Mouse (Mus musculus): ENCODE data around the gene Fut1.

The Fut1 gene

DNA sequence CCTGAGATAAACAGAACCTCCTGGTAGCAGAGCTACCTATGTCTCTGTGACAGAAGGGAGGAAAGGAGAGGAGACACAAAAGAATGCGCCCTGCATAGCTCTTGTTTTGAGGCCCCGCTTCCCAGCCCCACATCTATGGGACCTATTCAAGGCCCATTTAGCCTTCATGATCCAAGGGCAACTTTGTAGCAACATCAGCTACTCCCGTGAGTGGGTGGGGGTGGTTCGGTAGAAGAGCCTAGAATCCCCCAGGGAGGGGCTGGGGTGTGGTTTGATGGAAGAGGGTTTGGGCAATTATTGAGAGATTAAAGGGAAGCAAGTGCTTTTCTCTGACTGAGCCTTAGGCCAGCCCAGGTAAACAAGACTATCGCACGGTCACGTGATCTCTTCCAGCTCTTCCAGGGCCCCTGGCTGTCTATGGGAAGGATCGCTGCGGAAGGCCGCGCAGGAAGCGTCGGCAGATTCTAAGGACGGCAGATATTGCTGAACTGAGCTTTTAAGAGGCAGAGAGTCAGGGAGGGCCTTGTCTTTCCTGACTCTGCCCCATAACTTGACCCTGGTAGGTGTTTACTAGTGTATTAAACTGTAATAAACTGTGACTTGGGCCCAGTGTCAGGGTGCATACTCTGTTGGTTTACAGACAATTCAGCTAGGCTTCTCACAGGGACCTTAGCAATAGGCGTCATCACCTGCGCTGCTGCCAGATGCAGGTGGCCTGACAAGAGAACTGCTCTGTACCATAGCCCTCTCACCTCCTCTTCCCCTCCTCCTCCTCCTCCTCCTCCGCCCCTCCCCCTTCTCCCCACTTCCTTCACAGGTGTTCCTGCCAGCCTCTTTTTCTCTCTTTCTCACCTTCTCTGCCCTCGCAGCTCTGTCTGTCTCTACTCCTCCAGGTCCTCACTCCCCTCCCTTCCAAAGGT is 17.9 kb upstream of the Fut1 start:
- DNase-seq (ENCODE audit: low spot score) = no peak

DNA sequence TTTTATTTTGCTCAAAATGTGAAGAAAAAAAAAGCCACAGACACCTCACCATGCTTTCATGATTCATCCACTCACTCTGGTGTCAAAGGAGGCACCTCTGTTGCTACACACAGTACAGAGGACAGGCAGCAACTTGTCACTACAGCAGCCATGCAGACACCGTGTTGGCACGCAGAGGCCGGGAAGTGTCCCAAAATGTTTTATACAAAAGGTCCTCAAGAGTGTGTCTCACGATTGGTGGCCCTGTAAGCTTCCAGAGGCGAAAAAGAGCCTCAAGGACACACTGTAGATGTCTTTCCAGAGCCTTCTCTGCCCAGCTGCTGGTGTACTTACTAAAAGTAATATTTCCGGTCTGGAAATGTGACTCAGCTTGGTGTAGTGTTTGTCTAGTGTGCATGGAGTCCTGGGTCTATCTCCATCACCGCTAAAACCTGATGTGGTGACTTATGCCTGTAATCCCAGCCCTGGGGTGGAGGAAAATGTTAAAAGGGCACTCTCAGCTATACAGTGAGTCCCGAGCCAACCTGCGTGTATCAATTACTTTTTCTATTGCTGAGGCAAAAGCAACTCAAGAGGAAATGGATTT is 11.3 kb upstream of the Fut1 start:
- DNase-seq (ENCODE audit: low spot score) = no peak

DNA sequence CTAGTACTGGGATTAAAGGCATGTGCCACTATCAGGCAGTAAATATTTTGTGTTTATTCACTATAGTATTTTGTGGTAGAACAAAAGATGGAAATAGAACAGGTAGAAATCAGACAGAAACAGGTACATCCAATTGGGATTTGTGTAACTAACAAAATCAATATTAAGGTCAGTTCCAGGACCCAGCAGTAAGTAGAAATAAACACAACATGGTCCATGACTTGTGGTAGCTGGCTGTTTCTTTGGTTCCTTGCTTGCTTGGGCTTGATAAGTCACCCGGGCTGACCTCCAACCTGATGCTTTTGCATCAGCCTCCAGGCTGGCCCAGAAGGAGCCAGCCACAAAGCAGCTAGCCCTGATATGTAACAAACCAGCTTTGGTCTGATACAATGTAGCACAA is 7.6 kb upstream of the Fut1 start:
- DNase-seq (ENCODE audit: low spot score) = no peak

DNA sequence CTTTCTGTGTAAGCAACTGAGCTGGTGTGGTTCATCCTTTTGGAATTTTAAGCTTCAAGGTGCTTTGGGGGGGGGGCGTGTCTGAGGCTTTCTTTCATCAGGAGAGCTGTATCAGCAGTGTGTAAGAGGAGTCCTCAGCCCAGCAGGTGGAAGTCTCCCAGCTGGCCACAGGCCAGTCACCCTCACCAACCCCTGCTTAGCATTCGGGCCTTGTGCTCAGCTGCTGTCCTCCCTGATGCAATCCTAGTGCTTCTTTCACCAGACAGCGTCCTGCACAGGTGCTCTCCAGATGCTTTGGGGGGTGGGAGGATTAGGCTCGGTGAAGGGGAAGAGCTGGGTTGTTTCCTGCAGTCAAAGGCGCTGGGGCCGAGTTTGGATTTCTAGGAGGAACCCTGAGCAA is 812 bp upstream of the Fut1 start:
- no peak for DNase-seq (ENCODE audit: low spot score)

DNA sequence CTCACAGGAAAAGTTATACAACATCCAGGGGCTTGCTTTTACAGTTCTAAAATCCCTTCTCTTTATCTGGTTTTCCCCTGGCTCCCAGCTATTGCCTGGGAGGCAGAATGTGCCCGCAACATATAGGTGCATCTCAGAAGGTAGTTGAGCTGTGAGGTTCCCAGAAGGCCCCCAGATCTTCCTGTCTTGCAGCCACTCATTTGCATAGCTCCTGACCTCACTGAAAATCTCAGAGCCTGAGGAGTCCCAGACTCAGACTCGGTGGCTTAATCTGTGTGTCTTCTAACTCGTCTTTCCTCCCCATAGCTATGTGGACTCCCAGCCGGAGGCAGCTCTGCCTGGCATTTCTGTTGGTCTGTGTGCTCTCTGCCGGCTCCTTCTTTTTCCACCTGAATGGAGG is 1.2 kb downstream of the Fut1 start:
- no peak for DNase-seq (ENCODE audit: low spot score)

DNA sequence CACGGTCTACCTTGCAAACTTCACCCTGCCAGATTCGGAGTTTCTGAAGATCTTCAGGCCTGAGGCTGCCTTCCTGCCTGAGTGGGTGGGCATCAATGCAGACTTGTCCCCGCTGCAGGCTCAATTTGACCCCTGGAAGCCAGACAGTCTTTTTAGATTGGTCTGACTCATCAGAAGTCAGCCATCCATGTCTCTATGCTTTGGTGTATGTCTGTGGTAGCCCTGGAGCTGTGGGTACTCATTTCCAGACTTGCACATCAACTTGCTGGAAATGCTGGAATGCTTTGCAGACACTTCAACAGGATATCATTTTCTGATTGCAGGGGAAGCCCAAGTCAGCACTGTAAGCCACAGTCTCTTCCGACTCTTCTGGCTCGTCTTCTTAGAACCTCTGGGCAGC is 2.5 kb downstream of the Fut1 start:
- no peak for DNase-seq (ENCODE audit: low spot score)

DNA sequence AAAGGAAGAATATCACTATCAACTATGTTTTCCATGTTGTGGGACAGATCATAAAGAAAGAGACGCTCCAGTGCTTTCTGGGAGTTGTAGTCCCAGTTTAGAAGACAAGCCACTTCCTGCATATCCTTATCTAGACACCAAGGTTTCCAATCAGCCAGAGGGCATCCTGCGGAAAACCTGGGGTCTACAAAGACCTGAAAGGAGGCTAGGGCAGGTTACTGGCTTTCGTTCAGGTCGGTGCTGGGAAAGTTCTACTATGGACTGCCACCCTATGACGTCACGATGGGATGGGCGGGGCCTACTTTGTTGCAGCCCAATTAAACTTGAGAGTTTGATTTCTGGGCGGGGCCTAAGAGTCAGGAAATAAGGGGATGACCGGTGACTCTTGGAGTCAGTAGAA is 4.4 kb downstream of the Fut1 start, which contains the start of gene Izumo1:
Izumo1 (plus strand) TSS at position 369 of the 400 bp plus-strand sequence.
- DNase-seq (ENCODE audit: low spot score) = no peak

DNA sequence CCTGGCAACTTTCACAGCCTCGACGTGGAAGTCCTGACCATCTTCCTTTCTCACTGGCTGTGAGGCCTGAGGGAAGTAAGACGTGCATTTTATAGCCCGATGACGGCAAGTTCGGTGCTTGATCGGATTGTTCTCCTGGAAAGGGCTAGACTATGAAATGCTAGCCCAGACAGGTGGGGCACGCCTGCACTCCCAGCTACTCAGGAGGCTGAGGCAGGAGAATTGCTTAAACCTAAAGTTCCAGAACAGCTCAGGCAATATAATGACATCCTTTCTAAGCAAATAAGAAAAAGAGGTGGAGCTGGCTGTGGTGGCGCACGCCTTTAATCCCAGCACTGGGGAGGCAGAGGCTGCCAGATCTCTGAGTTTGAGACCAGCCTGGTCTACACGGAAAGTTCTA is 6.4 kb downstream of the Fut1 start:
- no peak for DNase-seq (ENCODE audit: low spot score)

DNA sequence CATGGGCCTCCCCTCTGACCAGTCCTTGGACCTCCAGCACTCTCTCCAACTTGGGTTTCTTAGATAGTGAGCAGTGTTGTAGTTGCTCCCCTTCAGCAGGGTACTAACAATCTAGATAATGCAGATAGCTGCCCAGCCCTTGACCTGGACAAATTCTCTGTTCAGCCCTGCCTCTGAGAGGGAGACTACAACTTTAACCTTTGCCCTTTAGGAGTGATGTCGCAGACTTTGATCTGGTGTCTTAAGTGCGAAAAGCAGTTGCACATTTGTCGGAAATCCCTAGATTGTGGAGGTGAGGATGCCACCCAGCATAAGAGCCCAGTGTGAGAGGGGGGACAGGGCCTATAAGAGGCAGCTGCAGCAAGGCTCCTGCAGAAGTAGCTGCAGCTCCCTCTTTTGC is 7.6 kb downstream of the Fut1 start:
- DNase-seq (ENCODE audit: low spot score) = no peak

DNA sequence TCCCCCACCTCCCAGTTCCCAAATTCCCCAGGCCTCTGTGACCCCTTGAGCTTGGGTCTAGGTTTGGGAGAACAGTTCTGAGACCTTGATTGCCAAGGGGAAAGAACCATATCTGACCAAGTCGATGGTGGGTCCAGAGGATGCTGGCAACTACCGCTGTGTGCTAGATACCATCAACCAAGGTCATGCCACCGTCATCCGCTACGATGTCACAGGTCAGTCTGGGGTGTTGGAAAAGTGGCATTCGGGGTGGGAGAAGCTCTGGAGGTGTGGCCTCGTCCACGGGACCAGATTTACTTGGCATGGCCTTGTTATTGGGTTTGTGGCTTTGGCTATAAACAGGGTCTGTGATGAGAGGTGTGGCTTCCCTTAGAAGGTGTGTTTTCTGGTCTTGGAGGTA is 8.4 kb downstream of the Fut1 start:
- DNase-seq (ENCODE audit: low spot score) = no peak

DNA sequence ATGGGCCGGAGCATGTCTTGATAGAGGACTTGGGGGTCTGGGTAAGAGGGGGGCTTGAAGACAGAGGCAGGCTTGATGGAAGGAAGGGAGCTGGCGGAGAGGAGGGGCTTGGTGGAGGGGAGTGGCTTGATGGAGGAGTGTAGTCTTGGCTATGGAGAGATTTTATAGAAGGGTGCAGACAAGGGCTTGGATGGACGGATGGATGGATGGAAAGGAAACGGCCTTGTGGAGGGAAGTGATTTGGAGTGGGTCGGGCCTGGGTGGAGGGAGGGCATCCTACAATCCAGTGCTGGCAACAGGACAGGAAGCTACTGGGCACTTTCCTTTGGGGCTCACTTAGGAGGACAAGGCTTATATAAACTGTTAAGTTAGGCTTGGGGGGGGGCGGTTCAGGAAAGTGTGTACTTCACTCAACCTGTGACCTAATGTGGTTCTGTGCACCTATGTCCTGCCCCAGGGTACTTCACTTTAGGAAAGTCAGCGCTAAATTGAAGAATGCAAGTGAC is 9.5 kb downstream of the Fut1 start:
- DNase-seq (ENCODE audit: low spot score) = no peak

DNA sequence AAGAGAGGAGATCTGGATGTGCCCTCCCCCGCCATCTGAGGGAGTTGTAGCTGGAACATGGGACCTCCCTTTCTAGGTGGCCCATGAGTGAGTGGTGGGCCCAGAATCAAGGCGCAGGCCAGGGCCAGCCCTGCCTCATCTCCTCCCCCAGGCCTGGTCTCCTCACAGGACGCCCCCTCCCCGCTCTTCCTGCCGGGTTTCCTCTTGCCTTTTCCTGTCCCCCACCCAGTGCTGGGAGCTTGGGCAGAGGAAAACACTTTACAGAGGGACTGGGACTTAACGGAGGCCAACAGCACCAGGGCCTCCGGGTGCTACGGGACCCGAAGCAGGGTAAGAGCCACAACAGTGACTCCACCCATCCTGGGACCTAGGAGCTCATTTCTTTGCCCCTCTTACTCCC is 10.2 kb downstream of the Fut1 start, which contains the start of gene Rasip1:
Rasip1 (plus strand) TSS at position 228 of the 400 bp plus-strand sequence.
- DNase-seq (ENCODE audit: low spot score) = no peak

DNA sequence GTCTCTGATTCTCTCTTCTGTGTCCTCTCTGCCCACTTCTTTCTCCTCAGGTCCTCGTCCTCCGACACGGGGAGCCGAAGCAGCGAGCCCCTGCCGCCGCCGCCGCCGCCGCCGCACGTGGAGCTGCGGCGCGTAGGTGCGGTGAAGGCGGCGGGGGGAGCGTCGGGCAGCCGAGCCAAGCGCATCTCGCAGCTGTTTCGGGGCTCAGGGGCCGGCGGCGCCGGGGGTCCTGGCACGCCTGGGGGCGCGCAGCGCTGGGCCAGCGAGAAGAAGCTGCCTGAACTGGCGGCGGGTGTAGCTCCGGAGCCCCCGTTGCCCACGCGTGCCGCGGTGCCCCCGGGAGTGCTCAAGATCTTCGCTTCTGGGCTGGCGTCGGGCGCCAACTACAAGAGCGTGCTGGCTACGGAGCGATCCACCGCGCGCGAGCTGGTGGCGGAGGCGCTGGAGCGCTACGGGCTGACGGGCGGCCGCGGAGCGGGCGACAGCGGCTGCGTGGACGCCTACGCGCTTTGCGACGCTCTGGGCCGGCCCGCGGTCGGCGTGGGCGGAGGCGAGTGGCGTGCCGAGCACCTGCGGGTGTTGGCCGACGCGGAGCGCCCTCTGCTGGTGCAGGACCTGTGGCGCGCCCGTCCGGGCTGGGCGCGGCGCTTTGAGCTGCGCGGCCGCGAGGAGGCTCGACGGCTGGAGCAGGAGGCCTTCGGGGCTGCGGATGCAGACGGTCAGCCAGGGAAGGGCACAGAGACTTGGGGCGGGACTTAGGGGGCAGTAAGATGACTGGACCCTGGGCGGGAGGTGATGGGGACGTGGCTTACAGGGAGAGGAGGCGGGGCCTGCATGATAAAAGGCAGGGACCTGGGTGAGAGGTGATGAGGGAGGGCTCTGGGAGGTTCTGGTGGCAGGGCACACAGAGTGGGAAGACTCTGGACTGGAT is 11.5 kb downstream of the Fut1 start:
- DNase-seq (ENCODE audit: low spot score) = peak; percentile 94

DNA sequence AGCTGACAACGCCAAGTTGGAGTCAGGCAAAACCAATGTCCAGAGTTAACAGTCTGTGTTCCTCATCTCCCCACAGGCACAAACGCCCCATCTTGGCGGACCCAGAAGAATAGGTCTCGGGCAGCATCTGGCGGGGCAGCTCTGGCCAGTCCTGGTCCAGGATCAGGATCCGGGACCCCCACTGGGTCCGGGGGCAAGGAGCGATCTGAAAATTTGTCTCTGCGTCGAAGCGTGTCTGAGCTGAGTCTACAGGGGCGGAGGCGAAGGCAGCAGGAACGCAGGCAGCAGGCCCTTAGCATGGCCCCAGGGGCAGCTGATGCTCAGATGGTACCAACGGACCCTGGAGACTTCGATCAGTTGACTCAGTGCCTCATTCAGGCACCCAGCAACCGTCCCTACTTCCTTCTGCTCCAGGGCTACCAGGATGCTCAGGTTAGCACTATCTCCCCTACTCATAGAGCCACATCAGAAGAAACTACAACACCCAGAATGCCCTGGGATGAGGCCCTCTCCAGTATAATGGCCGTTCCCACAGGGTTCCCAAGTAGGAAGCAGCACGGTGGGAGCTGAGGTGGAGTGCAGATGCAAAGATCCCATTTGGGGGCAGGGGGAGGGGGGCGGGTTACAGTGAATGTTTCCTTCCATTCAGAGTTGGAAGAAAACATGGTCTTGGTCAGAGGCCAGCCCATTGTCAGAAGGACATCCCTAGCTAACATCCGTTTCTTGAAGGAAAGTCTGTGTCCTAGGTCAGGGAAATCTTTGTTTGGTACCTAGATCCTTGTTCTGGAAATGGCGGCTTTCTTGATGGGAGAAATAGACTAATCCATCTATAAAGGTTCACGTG is 13.2 kb downstream of the Fut1 start:
- peak; percentile 47 for DNase-seq (ENCODE audit: low spot score)

DNA sequence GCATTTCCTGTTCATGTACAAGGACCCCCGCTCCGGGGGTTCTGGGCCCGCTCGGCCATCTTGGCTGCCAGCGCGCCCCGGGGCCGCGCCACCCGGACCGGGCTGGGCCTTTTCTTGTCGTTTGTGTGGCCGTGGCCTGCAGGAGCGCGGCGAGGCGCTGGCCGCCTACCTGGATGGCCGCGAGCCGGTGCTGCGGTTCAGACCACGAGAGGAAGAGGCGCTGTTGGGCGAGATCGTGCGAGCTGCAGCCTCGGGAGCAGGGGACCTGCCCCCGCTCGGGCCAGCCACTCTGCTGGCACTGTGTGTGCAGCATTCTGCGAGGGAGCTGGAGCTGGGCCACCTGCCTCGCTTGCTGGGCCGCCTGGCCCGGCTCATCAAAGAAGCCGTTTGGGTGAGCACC is 15.4 kb downstream of the Fut1 start:
- DNase-seq (ENCODE audit: low spot score) = peak; percentile 56

DNA sequence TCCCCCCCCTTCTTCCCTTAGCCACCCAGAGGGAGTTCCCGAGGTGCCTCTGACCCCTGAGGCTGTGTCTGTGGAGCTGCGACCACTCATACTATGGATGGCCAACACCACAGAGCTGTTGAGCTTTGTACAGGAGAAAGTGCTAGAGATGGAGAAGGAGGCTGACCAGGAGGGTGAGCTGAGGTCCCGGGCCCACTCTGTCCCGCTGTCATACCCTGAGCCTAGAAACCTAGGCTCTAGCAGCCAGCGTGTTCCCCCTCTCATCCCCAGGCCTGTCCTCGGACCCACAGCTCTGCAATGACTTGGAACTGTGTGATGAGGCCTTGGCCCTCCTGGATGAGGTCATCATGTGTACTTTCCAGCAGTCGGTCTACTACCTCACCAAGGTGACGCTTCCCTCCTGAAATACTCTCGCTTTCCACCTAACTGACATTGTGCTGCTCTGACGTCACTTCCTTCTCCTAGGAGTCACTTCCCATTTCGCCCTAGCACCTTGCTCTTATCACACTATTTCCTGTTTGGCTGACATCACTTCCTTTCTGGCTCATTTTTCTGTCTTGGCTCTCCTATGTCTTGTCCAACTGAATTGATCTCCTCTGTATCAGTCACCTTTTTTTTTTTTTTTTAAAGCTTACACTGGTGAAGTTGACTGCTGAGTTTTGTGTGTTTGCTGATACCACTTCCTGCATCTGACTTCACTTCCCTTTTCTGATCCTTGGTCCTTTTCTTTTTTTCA is 18.0 kb downstream of the Fut1 start:
- DNase-seq (ENCODE audit: low spot score) = no peak

DNA sequence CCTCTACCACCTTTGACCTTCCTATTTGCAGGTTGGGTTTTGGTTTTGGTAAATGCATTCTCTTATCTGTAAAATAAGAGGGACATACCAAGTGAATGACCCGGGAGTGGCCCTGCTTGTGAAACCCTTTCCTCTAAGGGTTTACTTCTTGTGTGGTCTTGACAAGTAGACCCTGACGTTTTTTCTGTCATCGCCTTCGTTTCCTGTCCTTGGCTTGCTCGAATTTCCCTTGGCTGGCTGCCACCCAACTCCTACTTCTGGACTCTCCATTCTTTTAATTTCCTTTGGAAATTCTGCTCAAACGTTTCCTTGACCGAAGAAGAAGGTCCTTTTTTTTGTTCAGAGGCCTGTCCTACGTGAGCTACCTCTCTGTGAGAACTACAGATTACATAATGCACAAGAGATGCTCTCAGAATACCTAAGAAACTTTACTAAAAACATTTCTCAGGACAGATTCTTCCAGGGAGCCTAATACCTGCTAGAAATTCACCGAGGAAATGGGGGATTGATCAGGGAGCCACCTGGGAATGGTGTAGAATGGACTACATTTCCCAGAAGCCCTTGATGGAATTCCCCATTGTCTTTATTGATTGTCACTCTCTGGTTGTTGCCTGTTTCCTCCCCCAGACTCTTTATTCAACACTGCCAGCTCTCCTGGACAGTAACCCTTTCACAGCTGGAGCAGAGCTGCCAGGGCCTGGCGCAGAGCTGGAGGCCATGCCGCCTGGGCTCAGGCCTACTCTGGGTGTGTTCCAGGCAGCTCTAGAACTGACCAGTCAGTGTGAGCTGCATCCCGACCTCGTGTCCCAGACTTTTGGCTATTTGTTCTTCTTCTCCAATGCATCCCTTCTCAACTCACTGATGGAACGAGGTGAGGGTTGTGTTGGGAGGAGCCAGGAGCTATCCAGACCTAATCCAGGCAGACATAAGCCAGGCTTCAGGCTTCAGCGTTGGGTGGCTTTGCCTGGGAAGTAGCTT is 18.9 kb downstream of the Fut1 start:
- no peak for DNase-seq (ENCODE audit: low spot score)

DNA sequence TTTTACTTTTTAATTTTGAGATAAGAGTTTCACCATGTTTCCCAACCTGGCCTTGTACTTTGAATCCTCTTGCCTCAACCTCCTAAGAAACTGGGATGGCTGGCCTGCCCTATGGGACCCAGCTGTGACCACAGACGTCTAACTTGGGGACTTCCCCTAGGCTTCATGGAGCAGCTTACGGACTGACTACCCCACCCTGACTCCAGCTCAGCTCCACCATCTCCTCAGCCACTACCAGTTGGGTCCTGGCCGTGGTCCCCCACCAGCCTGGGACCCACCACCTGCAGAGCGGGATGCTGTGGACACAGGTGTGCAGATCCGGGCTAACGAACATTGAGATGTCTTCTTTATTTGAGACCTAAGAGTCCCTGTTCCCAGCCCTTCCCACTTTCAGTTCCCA is 20.6 kb downstream of the Fut1 start:
- DNase-seq (ENCODE audit: low spot score) = no peak

DNA sequence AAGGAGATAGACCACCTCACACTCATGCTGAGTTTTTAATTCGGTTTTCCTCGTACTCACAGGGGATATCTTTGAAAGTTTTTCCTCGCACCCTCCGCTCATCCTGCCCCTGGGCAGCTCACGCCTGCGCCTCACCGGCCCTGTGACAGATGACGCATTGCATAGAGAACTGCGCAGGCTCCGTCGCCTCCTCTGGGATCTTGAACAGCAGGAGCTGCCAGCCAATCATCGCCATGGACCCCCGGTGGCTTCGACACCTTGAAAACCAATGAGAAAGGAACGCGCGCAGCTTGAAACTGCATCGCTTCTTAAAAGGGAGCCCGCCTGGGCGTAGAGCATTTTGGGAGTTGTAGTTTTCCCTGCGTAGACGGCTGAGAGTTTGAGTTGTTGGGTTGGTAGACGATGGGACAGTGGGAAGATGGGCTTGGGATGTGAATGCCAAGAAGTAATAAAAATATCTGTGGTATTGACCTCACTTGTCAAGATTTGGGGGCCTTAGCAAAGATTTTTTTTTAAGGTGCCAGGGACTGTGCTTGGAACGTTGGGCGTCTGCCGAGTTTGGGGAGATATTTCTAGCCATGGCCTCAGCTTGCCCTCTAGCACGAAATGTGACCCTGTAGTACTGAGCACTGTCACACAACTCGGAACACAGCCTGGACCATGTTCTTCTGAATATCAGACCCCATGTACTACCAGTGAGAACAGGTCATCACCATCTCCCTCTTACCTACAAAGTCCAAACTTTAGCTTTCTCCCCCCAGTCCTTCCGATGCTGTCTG is 21.7 kb downstream of the Fut1 start:
- peak; percentile 99 for DNase-seq (ENCODE audit: low spot score)
